Mouse (Mus musculus): Measurements from ENCODE around the gene Slc25a26. TPM values are rescaled to one million over a fixed set of nuclear protein-coding genes. Genes with fewer than 3 reads are reported as not detected.

Gene Slc25a26
- polyA plus RNA-seq, 1 experiment from 2014 or later: 7.7 TPM

DNA sequence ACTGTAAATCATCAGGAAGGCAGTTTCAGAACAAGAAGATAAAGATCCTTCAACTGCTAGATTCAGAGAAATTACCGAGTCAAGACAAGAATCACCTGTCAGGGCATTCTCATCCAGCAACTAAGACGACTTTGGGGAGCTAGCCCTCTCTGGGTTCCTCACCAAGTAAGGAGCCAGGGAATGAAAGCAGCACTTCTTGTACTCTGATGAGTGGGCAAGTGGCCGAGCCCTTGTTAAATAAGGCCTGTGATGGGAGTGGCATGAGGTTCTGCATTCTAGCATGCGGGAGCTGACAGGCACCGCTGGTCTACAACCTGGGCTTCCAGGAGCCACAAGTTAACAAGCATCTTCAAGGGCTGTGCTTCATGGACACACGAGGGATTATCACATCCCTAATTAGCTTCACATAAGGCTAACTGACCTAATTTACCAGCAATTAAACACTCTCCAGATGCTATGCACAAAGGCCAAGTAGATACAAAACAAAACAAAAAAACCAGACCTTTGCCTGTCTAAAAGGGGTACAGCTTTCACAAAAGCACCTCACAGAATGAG lies 152.6 kb downstream of the Slc25a26 start:
- DNase-seq: no peak
- Histone ChIP-seq H3K27me3 (ENCODE audit: control insufficient read depth, insufficient read depth, low read length) (no peaks in the 10 kb centered on the region), H3K27ac (replicated peaks; ENCODE audit: low read depth, low read length) (no peak overlapping the region), H3K4me2 (ENCODE audit: low read length) (no peak overlapping the region), H3K36me3 (ENCODE audit: control insufficient read depth, insufficient read depth, low read length) (no peaks in the 10 kb centered on the region), H3K4me3 (replicated peaks; ENCODE audit: low read depth, low read length) (no peak overlapping the region), H3K9me3 (ENCODE audit: control insufficient read depth, low read length) (no peaks in the 10 kb centered on the region), H3K9ac (replicated peaks; ENCODE audit: low read length) (no peak overlapping the region), H3K4me1 (ENCODE audit: control insufficient read depth, insufficient read depth, low read length) (peaks cover 54% of the 10 kb centered on the region)
- WGBS: 68% methylated on average over 6 of the region's 6 CpGs
- ATAC-seq (ENCODE audit: low FRiP score, low TSS enrichment): no peak

DNA sequence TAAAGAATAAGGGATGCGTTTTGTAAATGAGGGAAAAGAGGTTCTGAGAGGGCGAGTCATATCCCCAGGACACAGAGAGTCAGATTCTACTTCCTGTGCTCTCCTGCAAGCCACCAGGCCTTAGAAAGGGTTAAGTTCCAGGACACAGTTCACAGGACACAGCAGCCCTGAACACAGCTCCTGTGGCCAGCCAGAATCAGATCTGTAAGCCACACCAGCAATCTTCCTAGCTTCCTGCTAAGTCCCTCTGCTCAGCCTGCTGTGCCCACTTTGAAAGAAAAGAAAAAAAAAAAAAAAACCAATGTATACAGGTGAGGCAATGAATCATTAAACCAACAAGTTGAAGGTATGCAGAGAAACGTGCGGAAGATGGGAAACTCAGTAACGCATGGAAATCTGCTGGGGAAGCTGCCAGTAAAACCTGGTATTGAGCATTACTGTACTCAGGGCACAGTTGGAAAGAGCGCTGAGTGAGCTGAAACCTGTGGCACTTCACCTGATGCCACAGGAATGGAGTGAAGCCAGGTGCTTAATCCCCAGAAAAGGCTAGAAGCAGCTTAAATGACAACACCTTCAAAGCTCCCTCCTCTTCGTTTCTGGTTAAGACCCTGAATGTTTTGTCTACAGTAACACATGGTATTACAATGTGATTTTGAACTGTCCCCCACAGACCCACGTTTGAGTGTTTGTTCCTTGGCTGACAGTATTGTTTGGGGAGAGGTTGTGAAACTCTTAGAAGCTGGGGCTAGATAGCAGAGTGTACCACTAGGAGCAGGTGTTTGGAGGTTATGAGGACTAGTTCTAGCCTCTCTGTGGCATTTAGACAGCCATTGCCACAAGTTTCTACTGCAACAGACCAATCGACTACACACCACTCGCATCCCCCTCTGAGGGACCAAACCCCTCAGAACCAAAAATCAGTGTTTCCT lies 153.5 kb downstream of the Slc25a26 start:
- no peak for ATAC-seq (ENCODE audit: low FRiP score, low TSS enrichment)

More for the DNA sequence above, 153.5 kb downstream of the Slc25a26 start:
- Histone ChIP-seq H3K4me1 (ENCODE audit: control insufficient read depth, insufficient read depth, low read length) (peaks cover 45% of the 10 kb centered on the region), H3K36me3 (ENCODE audit: control insufficient read depth, insufficient read depth, low read length) (no peaks in the 10 kb centered on the region), H3K4me3 (replicated peaks; ENCODE audit: low read depth, low read length) (no peak overlapping the region), H3K27ac (replicated peaks; ENCODE audit: low read depth, low read length) (no peak overlapping the region), H3K9me3 (ENCODE audit: control insufficient read depth, low read length) (no peaks in the 10 kb centered on the region), H3K27me3 (ENCODE audit: control insufficient read depth, insufficient read depth, low read length) (no peaks in the 10 kb centered on the region), H3K9ac (replicated peaks; ENCODE audit: low read length) (no peak overlapping the region), H3K4me2 (ENCODE audit: low read length) (no peak overlapping the region)
- DNase-seq: no peak
- WGBS: 78% methylated on average over 10 of the region's 10 CpGs

Small RNA genes lying within 50 kb of the gene (microRNA-seq; reads per million reads assigned to microRNA genes)
- gene Mir7041: 0.73 reads per million

Other genes with a start within 250 kb of the Slc25a26 start
- gene Magi1, start 216.4 kb upstream of the Slc25a26 start, polyA plus RNA-seq (2014; fragmentation: Nextera tagmentation; extraction: Ambion mirVana): 34.9 and 41.8 TPM in 2 replicates
- 17.1 and 18.7 TPM in 2 replicates for gene Lrig1, start 199.8 kb downstream of the Slc25a26 start, polyA plus RNA-seq (2014; fragmentation: Nextera tagmentation; extraction: Ambion mirVana)

Measured in midbrain, embryonic 14.5 days (tissue).